ENCODE assay signal across 16 mouse cellular contexts in the genomic region with DNA sequence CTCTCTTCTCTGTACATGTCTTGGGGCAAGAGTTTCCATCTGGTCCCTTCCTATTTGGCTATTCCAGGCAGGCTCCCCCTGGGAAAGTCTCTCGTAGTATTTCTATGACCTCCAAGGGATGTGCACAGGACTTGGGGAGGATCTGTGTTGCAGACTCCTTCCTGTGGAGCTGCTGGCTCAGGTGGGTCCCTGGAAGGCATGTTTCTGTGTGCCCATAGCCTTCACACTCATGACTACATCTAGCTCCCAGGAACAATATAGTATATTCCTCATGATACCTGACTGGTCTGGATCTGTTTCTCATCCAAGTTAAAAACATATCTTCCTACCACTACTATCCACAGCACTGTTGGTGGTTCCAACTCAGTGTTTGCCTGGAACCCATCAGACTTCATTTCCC. TPM values are rescaled to one million over a fixed set of nuclear protein-coding genes. Genes with fewer than 3 reads are reported as not detected.
"Had no signal": no experiment of that assay in that cellular context is flagged by ENCODE, and none has a peak within 500 bp of the region (broad histone marks: within the 10 kb centered on the region; RNA-seq: fewer than 3 reads in every experiment).

No protein-coding gene starts in this region.

- H3K9me3 ChIP-seq: intestine, embryonic 15.5 days; kidney, embryonic 15.5 days; limb, embryonic 13.5 days; liver, embryonic 12.5 days; lung, embryonic 15.5 days had no signal

- H3K9ac ChIP-seq: intestine, embryonic 15.5 days; kidney, embryonic 15.5 days; limb, embryonic 13.5 days; liver, embryonic 12.5 days; lung, embryonic 15.5 days had no signal

- H3K4me1 ChIP-seq: intestine, embryonic 15.5 days; kidney, embryonic 15.5 days; liver, embryonic 12.5 days; lung, embryonic 15.5 days had no signal

- H3K4me3 ChIP-seq: intestine, embryonic 15.5 days; kidney, embryonic 15.5 days; limb, embryonic 13.5 days; liver, embryonic 12.5 days; lung, embryonic 15.5 days had no signal

- H3K27me3 ChIP-seq: intestine, embryonic 15.5 days; kidney, embryonic 15.5 days; limb, embryonic 13.5 days; liver, embryonic 12.5 days; lung, embryonic 15.5 days had no signal

- H3K4me2 ChIP-seq: intestine, embryonic 15.5 days; kidney, embryonic 15.5 days; limb, embryonic 13.5 days; liver, embryonic 12.5 days; lung, embryonic 15.5 days had no signal

- DNase-seq: kidney, adult 18-20 months; kidney, postnatal 14 days; right cerebral cortex, postnatal 25 days had no signal

- H3K27ac ChIP-seq: intestine, embryonic 15.5 days; kidney, embryonic 15.5 days; limb, embryonic 13.5 days; liver, embryonic 12.5 days; lung, embryonic 15.5 days had no signal

- ATAC-seq: intestine, embryonic 15.5 days; liver, embryonic 12.5 days; midbrain, embryonic 16.5 days had no signal

RNA-seq across cellular contexts. Expression of gene Nkain4, which starts 32.5 kb away (rescaled TPM):
- total RNA-seq: megakaryocyte-erythroid progenitor cell, adult 5-6 weeks had no signal

RNA-seq across cellular contexts. Expression of gene Chrna4, which starts 56.3 kb away (rescaled TPM):
- total RNA-seq: megakaryocyte-erythroid progenitor cell, adult 5-6 weeks had no signal

RNA-seq across cellular contexts. Expression of gene Birc7, which starts 58.2 kb away (rescaled TPM):
- total RNA-seq: layer of hippocampus, postnatal 14 days; left cerebral cortex, adult 8-10 months; left cerebral cortex, postnatal 25 days; megakaryocyte-erythroid progenitor cell, adult 5-6 weeks had no signal
- polyA plus RNA-seq: intestine, embryonic 15.5 days; kidney, embryonic 15.5 days; large intestine, adult 2 months; limb, embryonic 13.5 days; liver, embryonic 12.5 days; liver, embryonic 16.5 days; midbrain, embryonic 16.5 days; small intestine, adult 2 months had no signal
